Mouse (Mus musculus): ENCODE data around the gene Anks1.
"Not testable (repeated sequence)": the region's sequence is repeated elsewhere in the genome, so short reads cannot be mapped to it uniquely, and the experiment has no call there.

The Anks1 gene

GRCm38 (mm10) chr17:27967529-27967928 lies 58.4 kb downstream of the Anks1 start:
- DNase-seq: no peak

GRCm38 (mm10) chr17:27968033-27968750 lies 59.1 kb downstream of the Anks1 start:
- no peak for DNase-seq

- DNase-seq: no peak
These were observed 59.8 kb downstream of the Anks1 start for GRCm38 (mm10) chr17:27968903-27969302.

GRCm38 (mm10) chr17:27969365-27969764 lies 60.3 kb downstream of the Anks1 start:
- DNase-seq: no peak

- DNase-seq: no peak
These were observed 60.8 kb downstream of the Anks1 start for GRCm38 (mm10) chr17:27969896-27970295.

GRCm38 (mm10) chr17:27970305-27970704 lies 61.2 kb downstream of the Anks1 start:
- DNase-seq: no peak

GRCm38 (mm10) chr17:27971496-27971895 lies 62.4 kb downstream of the Anks1 start:
- no peak for DNase-seq

- DNase-seq: no peak
These were observed 64.2 kb downstream of the Anks1 start for GRCm38 (mm10) chr17:27973337-27973736.

- no peak for DNase-seq
These were observed 67.2 kb downstream of the Anks1 start for GRCm38 (mm10) chr17:27976266-27976665.

- no peak for DNase-seq
These were observed 68.0 kb downstream of the Anks1 start for GRCm38 (mm10) chr17:27977008-27977636.

- no peak for DNase-seq
These were observed 71.4 kb downstream of the Anks1 start for GRCm38 (mm10) chr17:27980391-27980955.

GRCm38 (mm10) chr17:27981451-27982069 lies 72.5 kb downstream of the Anks1 start:
- no peak for DNase-seq

GRCm38 (mm10) chr17:27982070-27982457 lies 73.0 kb downstream of the Anks1 start:
- not testable (repeated sequence) for DNase-seq

- no peak for DNase-seq
These were observed 73.7 kb downstream of the Anks1 start for GRCm38 (mm10) chr17:27982712-27983266.

GRCm38 (mm10) chr17:27984421-27984820 lies 75.3 kb downstream of the Anks1 start:
- no peak for DNase-seq

- DNase-seq: no peak
These were observed 77.0 kb downstream of the Anks1 start for GRCm38 (mm10) chr17:27986106-27986505.

GRCm38 (mm10) chr17:27989807-27990542 lies 80.9 kb downstream of the Anks1 start:
- DNase-seq: peak; percentile 65 to 84

- no peak for DNase-seq
These were observed 85.2 kb downstream of the Anks1 start for GRCm38 (mm10) chr17:27994001-27994944.

- no peak for DNase-seq
These were observed 87.2 kb downstream of the Anks1 start for GRCm38 (mm10) chr17:27996320-27996719.

GRCm38 (mm10) chr17:27997212-27997611 lies 88.1 kb downstream of the Anks1 start:
- no peak for DNase-seq

- not testable (repeated sequence) for DNase-seq
These were observed 90.7 kb downstream of the Anks1 start for GRCm38 (mm10) chr17:27999683-28000273.

Measured in spleen, adult 18-20 months (tissue).